Mouse (Mus musculus) embryo, embryonic 10.5 days (tissue): Measurements from ENCODE around the gene Ap3s2.

Experiments
- DNase-seq: peaks from one replicate; pipeline ENCODE4 v3.0.0-alpha.2; 2015; ENCODE audit warnings: low spot score

Gene Ap3s2

DNA sequence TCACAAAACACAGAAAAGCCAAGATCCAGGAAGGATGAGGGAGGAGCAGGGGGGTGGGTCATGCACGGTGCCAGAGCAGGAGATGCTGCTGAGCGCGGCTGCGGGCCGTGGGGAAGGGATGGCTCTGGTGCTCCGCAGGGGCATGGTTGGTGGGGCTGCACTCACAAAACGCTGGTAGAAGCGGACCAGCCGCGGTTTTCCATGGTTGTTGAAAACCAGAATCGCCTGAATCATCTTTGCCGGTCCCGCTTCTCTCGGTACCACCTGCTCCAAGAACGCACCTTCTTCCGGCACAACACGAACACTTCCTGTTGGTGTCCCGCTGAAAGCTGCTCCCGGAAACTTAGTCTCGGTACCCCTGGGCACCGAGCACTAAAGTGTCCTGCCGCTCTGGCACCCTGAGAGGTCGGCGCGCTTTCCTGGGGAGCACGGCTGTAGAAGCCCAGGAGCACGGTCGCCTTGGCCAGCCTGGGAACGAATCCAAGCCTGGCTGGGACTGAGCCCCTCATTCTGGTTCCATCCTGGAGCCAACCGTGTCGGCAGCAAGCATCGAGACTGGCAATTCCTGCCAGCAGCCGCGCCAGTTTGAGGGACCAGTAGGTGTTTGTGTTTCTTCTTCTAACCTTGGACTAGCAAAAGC lies at the start of gene Ap3s2:
Gene Ap3s2 (minus strand): TSS at position 306 of the 640 bp plus-strand sequence.
- peak; percentile 94 for DNase-seq

DNA sequence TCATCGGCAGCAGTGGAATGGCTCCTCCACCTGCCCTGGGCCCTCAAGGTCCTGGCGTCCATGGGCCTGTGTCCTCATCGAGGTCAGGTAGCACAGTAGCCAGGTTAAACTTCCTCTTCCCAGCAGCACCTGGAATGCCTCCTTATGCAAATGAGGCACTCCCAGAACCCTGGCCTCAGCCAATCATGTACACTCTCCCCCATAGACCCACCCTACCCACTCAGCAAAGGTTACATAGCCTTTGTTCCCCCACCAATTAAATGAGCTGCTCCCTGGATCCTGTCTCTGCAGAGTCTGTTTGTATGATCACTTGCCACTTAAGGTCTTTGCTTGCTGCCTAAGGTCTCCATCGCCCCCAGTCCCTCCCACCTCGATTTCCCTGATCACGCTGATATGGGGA lies 47.9 kb upstream of the Ap3s2 start:
- DNase-seq, result no peak

DNA sequence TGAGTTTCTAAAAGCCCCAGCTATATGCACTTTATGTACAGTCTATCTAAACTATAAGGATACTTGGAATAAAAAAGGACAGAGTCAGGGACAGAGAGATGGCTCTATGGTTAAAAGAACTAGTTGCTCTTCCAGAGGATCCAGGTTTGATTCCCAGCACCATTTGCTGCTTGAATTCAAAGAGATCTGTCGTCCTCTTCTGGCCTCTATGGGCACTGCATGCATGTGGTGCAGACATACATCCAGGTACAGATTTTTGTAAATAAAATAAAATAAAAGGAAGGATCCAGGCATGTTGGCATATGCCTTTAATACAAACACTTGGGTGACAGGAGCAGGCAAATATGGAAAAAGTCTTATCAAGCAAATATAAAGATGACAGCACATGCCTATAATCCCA lies 41.2 kb upstream of the Ap3s2 start:
- DNase-seq, result no peak

DNA sequence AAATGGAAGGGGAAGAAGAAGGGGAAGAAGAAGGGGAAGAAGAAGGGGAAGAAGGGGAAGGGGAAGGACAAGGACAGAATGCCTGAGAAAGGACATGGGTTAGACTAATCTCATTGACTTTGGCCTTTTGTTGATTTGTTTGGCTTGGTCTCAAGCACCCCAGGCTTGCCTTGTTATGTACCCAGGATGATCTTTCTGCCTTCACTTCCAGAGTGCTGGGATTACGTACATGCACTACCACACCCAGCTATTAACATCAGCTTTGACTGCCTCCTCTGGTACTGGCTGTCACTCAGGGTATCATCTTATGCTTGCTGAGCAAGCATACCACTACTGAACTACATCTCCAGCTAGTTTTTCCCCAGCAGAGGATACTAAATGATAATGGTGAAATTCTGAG lies 35.7 kb upstream of the Ap3s2 start:
- DNase-seq, result no peak

DNA sequence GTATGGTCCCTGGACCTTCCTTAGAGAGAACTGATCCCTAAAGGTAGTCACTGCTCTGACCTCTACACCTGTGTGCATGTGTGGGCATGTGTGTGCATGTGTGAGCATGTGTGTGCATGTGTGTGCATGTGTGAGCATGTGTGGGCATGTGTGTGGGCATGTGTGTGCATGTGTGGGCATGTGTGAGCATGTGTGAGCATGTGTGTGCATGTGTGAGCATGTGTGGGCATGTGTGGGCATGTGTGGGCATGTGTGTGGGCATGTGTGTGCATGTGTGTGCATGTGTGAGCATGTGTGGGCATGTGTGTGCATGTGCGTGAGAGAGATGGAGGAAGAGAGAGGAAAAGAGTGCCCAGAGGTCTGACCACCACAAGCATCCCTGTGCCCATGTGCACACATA lies 34.4 kb upstream of the Ap3s2 start:
- DNase-seq, result no peak

DNA sequence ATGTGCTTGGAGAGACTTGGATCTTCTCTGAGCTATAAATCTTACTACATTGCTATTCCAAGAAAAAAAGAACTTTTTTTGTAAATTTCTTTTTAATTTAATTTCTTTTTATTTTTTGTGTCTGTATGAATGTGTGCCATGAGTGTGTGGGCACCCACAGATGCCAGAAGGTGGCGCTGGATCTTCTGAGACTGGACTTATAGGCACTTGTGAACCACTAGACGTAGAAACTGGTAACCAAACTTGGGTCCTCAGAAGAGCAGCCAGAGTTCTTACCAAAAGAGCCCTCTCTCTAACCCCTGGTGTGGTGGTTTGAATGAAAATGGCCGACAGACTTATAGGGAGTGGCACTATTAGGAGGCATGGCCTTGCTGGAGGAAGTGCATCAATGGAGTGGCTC lies 30.6 kb upstream of the Ap3s2 start:
- no peak for DNase-seq

DNA sequence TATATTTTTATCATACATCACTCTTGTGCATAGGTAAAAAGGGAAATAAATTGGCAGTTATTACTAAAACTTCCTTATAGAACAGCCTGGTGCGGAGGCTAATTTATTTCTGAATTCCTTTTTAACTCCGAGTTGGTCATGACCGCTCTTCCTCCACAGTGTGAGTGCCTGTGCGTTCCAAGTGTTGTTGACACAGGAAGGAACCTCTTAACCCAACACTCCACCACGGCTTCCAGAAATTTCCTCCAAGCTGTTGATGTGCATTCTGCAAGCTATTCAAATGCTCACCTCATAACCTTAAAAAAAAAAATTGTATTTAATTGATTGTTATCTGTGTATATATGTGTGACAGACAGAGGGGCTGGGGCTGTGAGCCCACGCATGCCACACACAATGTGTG lies 29.8 kb upstream of the Ap3s2 start:
- DNase-seq, result no peak

DNA sequence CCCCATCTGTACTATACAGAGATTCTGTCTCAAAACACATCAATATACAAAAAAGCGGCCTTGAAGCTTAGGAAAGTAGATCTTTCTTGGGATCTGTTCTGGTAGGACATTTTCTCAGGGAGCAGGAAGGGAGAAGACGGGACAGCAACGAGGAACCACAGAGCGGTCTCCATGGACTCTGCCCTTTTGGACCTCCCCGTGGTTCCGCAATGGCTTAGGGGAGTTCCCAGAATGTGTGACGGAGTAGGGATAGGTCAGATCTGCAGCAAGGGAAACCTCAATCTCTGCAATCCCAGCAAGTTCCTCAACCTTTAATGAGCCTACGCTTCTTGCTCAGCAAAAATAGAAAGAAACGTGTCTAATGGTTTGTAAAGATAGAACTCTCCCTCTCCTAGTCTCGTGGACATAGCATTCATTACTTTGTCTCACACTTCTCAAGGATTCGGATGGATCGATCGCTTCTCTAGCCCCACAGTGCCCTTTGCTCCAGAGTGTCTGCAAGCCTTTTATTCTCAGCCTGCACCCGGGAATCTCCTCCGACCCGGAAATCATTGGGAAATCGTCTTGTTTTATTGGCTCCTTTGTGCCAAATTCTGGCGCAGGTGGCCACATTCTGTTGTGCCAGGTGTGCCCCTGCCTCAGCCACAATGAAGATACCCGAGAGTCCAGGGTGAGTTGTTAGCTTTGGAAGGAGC lies 15.2 kb upstream of the Ap3s2 start:
- DNase-seq, result peak; percentile 45

DNA sequence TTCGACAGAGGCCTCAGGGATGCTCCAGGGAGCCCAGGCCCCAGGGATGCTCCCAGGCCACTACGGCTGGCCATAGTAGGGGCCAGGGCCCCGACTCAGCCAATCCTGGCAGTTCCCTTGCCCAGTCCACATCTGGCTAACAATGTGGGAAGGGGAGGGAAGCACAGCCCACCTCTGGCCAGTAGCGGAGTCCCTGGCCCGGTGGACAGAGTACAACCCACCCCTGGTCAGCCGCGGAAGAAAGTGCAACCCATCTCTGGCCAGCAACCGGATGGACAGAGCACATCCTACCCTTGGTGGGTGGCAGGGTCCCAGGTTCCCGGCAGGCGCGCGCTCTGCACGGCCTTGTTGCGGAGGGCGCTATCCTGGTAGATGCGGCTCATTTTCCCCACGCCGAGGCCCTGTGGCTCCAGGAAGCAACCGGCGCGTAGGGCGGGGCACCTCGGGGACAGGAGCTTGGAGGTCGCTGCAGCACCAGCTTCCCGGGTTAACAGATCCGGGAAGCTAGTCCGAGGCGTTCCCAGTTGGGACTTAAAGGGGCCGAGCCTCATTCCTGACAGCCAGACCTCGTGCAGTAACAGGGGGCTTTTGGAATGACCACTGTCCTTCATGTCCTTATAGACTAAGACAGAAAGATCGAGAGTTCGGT lies 14.5 kb upstream of the Ap3s2 start, which contains the start of gene Arpin:
Gene Arpin (minus strand): TSS at position 498 of the 649 bp plus-strand sequence.
- peak; percentile 82 for DNase-seq

DNA sequence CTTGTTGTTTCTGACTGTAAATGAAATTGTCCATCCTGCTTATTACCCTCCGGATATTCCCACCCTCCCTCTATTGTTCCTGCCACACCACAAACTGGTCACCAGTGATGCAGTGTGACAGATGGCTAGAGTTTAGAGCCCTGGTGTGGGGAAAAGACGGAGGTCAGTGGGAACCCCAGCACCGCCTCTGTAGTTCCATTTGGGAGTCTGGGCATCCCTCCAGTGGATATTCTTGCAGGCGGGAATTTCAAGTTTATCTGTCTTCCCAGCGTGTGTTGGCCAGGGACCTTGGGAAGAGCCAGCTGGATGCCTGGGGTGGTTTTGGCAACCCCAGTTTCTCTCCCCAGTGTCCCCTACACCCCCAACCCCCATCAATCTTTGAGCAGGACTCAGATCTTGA lies 14.0 kb upstream of the Ap3s2 start:
- DNase-seq, result no peak

DNA sequence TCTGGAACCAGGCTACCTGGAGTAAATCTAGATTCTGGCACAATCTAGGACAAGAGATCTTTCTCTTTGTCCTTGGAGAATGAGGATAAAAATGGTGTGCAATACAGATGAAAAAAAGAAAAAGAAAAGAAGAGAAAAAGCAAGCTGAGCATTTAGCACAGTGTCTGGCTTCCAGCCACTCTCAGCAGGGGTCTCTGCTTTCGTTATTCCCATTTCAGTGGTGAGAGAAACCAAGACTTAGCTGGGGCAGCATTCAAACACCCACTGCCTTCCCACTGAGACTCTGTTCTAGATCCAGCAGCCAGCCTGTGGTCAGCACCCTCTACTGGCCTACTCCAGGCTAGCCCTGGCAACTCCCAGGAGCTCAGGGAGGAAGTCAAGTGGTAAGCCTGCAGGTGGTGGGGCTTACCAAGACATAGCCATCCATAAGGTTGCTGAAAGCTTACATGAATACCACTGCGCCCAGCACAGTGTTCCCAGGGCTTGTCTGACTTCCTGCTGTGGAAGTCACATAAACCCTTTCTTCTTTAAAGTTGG lies 8.1 kb upstream of the Ap3s2 start:
- DNase-seq, result no peak

DNA sequence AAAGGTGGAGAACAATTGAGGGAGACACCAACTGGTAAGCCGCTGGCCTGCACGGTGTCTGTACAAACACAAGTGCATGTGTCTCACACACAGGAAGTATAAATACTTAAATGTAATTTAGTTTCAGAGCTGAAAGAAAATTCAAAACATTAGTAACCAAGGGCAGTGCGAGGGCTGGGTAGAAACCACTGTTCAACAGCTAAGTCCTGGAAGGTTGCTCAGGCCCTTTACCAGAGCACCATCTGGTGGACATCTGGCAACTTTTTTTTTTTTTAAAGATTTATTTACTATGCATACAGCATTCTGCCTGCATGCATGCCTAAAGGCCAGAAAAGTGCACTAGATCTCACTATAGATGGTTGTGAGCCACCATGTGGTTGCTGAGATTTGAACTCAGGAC lies 5.9 kb downstream of the Ap3s2 start:
- DNase-seq, result peak; percentile 76

DNA sequence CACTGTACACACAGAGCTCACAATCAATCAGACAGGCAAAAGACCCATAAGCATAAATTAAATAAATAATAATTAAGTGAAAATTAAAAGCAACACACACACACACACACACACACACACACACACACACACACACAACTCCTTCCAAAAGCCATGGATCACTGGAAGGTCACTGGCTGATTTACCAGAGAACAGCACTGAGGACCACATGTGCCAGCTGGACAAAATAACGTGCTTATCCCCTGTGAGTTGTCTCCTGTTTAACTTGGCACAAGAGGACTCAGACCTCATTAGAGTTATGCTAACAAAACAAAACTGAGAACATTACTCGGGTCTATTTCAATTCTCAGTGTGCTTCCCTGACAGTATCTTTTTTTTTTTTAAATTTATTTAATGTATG lies 13.1 kb downstream of the Ap3s2 start:
- DNase-seq, result no peak

DNA sequence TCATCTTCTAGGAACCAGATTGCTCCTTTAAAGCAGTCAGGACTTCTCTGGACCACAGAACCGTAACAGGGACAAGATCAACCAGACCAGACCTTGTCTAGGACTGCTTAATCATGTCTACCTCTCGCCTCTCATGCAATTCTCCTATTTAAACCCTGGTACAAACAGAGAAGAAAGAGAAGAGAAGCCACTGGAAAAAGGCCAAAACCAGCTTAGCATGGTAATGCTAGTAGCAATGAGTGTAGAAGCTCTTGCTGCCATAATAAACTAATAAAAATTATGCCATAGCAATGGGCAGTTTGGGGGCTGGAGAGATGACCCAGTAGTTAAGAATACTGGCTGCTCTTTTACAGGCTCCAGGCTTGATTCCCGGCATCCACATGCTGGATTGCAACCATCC lies 13.5 kb downstream of the Ap3s2 start:
- no peak for DNase-seq

DNA sequence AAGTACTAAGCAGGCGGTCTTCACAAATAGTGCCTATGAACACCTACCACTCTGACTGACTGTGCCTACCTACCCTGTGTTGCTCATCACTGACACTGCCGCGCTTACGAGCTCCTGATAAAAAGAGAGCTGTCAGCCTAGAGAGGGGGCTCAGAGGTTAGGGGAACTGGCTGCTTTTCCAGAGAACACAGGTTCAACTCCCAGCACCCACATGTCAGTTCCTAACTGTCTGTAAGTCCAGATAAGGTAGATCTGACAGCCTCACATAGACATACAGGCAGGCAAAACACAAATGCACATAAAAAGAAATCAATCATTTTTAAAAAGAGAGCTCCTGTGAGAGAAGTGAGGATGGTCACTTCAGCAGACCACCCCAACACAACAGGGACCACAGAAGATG lies 15.3 kb downstream of the Ap3s2 start:
- no peak for DNase-seq

DNA sequence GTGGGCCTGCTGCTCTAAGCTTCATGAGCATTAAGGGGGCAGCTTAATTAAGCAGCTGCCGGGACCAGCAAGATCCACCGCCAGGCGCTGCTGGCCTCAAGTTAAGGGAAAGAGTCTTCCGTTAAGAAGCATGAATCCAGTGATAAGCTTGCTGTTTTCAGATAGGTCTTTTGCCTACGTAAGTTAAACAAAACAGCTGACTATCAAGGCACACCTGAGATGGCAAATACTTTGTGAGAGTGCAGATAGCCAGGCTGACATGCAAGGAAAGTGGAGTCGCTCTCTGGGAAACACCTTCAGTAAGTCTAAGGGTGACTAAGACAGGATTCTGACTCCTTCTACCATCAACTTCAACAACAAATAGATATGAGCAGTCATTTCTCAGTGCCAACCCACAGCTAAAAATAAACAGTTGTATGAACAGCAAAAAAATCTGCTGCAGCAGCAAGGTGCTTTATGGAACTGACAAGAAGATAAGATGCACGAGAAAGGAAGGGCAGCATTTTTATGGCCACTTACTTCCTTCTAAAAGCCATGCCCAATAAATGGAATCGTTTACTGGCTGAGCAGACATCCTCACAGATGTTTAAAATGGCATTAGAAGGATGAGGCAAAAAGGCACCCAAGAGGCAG lies 17.2 kb downstream of the Ap3s2 start:
- no peak for DNase-seq

DNA sequence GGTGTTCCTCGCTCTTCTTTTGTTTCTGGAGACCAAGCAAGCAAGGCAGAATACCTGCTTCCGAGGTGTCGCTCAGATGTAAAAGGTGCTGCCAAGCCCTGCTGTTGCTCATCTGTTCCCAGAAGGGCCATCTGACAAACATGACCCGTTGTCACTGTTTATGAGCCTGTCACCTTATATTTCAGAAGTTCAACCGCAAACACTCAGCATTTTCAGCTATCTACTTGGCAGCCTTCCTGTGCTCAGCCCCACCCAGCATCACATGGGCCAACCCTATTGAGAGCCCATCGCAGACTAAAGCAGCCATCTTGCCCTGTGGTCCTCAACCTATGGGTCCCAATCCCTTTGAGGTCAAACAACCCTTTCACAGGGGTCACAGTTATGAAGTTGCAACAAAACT lies 19.7 kb downstream of the Ap3s2 start:
- no peak for DNase-seq

DNA sequence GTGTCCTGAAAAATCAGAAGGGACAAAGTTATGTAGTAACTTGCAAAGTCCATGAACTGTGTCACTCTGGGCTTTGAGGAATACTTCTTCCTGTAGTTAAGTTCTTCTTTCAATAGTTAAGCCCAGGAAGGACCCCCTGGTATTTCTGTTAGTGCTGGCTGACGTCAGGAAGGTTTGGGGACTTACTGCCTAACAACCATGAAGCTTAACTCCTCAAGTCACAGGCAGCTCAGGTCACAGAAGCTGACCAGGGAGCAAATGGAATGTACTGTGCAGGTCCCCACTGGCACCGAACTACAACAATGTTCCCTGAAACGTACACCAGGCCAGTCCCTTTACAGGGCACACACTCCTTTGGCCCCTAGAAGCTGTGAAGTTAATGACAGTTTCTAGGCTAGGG lies 25.2 kb downstream of the Ap3s2 start:
- no peak for DNase-seq

DNA sequence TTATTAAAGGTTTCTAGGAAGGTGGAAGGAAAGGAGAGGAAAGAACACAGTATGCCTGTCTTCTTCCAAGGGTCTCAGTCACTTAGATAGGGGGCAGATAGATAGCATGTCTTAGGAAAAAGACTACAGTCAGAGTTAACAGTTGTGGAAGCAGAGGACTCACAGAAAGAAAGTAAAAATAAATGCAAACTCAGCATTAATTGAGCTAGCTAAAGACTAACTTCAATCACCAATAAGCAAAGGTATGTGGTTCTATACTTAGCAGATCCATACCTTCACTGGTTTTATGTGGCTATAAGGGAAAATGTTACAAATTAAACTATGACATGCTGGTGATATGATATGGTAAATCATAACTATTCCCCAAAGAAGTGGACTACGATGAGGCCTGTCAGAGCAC lies 25.7 kb downstream of the Ap3s2 start:
- DNase-seq, result no peak

DNA sequence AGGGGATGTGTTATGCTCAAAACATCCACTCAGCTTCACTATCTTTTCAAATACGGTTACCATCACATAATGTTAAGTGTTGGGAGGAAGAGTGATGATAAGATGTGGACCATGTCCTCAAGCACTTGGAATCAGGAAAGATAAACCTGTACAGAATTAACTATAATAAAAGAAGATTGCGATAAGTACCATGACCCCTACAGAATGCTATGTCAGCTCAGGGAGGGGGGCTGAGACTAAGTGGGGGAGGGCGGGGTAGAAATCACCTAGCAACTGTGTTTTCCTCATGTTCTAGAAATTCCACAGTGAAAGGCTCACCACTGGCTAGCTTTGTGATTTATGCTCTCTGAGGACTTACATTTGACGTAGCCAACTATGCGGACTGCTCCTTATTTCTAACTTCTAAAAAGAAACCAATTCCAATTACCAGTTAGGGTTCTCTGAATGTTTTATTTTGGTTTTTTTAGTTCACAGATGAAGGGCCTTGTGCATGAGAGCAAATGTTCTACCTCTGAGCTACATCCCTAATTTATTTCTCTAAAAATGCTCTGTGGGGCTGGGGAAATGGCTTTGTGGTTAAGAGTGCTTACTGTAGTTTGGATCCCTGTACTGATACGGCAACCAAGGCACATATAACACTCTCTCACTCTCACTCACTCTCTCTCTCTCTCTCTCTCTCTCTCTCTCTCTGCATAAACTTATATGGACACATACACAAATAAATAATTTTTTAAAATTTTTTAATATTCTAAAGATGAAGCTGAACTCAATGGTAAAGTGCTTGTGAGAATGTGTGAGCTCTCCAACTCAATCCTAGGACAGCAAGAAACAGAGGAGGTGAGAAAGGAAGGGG lies 27.6 kb downstream of the Ap3s2 start:
- no peak for DNase-seq

DNA sequence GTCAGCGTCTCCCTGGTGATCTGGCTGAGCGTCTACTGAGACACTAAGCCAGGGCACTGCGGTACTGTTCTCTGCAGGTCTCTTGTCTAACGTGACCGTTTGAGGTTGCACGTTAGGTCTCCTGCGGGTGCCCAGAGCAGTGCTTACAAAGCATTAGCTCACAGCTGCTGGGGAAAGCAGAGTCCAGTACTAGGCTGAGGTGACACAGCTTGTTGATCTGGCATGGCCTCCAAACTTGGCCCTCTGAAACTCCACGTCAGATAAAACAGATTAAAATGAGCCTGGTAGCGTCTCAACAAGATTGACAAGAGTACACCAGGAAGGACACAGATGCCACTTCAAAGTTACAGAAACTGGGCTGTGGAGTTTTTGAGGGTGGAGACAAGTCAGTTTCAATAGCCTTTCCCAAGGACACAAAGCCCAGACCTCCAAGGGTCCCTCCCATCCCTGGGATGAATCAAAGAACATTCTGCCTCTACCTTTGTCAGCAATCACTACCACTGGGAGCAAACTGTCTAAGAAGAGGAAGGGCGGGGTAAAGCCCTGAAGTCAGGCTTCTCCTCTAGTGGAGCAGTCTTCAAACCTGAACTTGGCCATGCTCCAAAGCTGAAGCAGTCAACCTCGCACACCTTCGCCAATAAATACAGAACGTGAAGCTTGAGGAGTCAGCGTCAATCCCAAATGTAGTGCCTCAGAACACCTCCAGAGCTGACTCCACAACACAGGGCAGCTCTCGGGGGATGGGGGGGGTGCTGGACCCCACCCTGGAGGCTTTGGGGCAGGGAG lies 29.8 kb downstream of the Ap3s2 start:
- no peak for DNase-seq
